Mouse (Mus musculus) olfactory bulb, adult 2 months (tissue): ENCODE measurements around the gene Olfr1099.

Source experiments
- CTCF ChIP-seq: fragments of 200-500 bp; IDR thresholded peaks from 2 replicates; pipeline ENCODE4 v1.5.1; 2012; ENCODE audit warnings: low read depth, mild to moderate bottlenecking, low read length, moderate library complexity; ENCODE audit not compliant: insufficient read depth
- POLR2A ChIP-seq: fragments of 200-500 bp; IDR thresholded peaks from 2 replicates; pipeline ENCODE4 v1.6.1; 2012; ENCODE audit warnings: mild to moderate bottlenecking, low read depth, low read length, moderate library complexity; ENCODE audit not compliant: insufficient read depth

- no peak for TF ChIP-seq CTCF
- TF ChIP-seq POLR2A: no peak
Measured at GRCm38 (mm10) chr2:86979854-86980253, 19.4 kb upstream of the Olfr1099 start, which contains the start of gene Olfr1100.
